ENCODE assay signal across 13 mouse cellular contexts in the genomic region with DNA sequence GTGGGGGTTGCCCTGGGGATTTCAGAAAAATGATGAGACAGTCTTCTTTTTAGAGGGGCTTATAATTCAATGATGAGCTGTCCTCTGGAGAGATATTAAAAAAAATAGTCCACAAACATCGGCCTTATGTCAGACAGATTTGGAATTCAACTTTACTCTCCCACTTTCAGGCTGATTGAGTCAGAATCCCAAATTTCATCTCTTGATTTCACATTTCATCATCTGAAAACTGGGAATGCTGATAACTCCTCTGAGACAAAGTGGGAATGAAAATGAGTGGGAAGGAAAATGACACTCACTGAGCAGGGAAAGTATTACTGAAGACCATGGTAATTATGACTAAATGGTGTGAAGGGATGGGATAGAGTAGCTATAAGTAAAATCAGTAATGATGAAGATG.
"Had no signal": no experiment of that assay in that cellular context is flagged by ENCODE, and none has a peak within 500 bp of the region (broad histone marks: within the 10 kb centered on the region; RNA-seq: fewer than 3 reads in every experiment).

No protein-coding gene starts in this region.

- H3K4me3 ChIP-seq: midbrain, embryonic 10.5 days; midbrain, embryonic 12.5 days; neural tube, embryonic 12.5 days had no signal

- DNase-seq: lung, embryonic 14.5 days; lung, postnatal 4 days; midbrain, embryonic 14.5 days; right cerebral cortex, adult 18-20 months; right cerebral cortex, postnatal 25 days; right cerebral cortex, postnatal 4 days; spleen, adult 18-20 months; thymus, adult 18-20 months; thymus, postnatal 14 days; thymus, postnatal 36 days had no signal

- H3K27me3 ChIP-seq: midbrain, embryonic 12.5 days; neural tube, embryonic 12.5 days had no signal

- H3K36me3 ChIP-seq: midbrain, embryonic 10.5 days; midbrain, embryonic 12.5 days; neural tube, embryonic 12.5 days had no signal

- H3K27ac ChIP-seq: midbrain, embryonic 10.5 days; midbrain, embryonic 12.5 days; neural tube, embryonic 12.5 days had no signal

- H3K4me2 ChIP-seq: lung, embryonic 14.5 days; midbrain, embryonic 12.5 days; neural tube, embryonic 12.5 days had no signal
